Mouse (Mus musculus) inflammation-experienced regulatory T-cells, adult 6 months (primary cell): Measurements from ENCODE around the gene Asic2. TPM values are rescaled to one million over a fixed set of nuclear protein-coding genes. Genes with fewer than 3 reads are reported as not detected.

Experiments used
- ATAC-seq: one replicate; pipeline ENCODE4 v1.8.0; 2017
- polyA plus RNA-seq, 3 experiments: library from polyadenylated mRNA; unstranded; fragments of 100-300 nt; shearing (Covaris generic); gene quantifications; one replicate each; pipeline ENCODE4 v1.2.1; 2017

The Asic2 gene
- polyA plus RNA-seq, 3 experiments from 2014 or later = not detected

DNA sequence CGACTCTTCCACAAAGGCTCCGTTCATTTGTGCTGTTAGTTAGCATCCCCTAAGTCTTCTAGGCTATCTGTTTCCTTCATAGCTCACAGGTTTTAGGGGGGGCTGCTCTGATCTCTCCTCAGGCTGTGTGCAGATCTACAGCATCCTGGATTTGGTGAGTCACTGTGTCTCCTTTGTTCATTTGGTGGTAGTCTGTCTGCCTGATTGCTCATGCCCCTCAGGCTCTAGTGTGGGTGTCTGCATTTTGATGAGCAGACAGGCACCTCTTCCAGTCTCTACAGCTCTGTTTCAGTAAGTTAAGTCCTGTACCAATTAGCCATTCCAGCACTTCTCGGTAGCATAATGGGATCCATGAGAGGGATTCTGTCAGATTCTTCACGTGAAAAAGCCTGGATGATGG lies 129.8 kb downstream of the Asic2 start:
- no peak for ATAC-seq

DNA sequence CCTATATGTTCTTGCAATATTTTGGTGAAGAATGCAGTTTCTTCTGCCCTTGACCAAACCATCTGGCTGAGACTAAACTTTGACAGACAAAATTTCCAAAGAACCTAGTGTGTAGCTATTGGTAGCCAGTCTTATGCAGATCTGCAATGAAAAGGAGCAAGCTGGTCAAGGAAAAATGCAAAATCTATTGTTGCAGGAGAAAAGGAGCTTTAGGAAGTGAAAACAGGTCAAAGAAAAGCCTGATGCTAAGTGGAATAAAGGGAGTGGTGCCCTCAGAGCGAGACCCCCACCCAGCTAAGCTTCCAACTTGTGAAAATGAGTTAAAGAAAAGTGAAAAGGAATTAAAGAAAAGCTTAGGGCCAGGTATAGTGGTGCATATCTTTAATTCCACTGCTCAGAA lies 135.9 kb downstream of the Asic2 start:
- ATAC-seq = no peak

DNA sequence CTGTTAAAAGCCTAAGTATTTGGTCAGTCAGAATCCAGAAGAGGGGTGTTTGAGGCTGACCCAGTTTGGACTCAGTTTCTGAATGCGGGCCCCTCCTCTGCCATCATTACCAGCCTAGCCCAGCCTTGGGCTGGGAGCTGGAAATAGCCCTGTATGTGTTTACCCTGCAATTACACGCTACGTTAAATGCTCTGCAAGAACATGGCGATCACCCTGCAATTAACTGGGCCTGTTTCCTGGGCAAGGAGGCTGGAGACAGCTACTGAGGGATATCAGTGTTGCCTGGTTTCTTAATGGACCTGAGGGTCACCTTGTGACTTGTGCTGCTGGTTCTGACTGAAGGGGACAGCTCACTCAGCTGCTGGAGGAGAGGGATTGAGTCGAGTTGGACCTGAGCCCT lies 151.7 kb downstream of the Asic2 start:
- no peak for ATAC-seq

DNA sequence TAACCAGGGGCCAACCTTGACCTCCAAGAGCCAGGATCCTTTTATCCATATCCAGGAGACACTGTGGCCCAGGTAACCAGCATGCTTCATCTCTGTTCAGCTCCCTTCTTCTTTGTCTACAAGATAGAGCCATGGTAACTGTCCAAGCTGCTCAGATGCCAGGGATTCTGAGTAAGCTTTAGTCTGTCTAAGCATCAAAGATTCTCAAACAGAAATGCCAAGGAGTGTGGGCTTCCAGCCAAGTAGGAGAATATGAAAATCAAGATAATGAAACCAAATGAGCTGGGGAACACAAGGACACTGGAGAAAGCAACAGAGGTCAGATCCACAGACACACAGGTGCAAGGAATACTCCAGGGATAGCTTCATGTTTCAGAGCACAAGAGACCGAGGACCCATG lies 153.4 kb downstream of the Asic2 start:
- ATAC-seq = no peak

DNA sequence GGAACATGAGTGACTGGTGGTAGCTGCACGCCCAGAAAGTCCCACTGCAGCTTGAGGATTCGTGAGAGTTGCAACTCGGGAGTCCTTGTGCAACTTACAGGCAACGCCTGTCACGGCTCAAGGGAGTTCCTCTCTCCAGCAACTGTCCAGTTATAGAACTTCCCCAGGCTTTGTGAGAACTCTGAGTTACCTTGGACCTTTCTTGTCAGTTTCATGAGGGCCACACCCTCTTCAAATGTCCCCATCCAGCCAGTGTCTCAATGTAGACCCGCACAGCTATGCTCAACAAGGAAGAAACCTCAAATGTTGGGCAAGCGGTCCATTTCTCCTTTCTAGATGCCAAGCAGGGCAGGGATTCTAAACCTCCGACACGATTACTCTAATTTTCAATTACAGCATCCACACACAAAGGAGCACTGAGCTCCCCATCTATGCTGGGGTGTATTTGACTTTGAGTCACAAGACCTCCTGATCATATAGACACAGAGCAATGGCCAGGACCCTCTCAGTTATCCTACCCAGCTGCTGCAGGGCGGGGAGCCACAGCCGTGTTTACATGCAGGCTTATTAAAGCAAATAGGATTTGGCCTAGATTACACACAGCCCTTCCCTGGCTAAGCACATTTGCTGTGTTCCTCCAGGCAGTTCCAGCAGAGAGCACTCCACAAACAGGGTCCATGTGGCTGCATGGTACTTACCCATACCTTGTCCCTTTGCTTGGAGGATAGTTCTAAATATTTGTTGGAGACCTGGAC lies 161.2 kb downstream of the Asic2 start:
- ATAC-seq = no peak

DNA sequence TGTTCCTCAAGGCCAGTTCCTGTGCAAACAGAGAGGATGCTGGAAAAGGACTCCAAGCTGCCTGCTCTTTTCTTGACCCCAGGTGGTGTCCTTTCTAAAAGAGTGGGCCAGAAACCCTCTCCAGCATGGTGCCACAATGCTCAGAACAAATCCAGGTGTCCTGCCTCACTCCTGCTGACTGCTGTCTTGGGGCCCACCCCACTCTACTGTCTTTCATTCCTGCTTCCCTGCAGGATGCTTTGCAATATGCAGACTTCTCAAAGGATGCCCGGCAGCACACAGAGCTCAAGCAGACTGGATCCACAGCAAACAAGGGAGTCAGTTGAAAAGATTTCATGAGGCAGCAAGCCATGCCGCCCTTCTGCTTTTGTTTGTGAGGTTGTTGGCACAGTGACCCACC lies 164.7 kb downstream of the Asic2 start:
- no peak for ATAC-seq

DNA sequence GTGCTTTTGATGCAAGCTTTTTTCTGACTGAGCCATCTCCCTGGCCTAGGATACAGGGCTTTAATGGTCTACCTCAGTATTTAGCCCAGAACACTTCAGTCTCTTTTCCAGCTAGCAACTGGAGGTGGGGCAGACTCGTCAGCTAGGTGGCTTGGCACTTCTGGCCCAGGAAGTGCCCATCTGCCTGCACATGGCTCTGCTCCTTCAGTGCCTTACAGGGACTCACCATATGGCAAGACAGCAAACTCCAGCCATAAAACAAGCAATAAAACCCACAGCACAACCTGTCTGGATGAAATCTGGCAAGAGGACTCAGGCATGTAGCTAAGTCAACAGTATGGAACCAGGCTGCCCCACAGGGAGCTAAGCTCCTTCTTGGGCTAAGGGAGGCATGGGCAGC lies 165.6 kb downstream of the Asic2 start:
- ATAC-seq = no peak

DNA sequence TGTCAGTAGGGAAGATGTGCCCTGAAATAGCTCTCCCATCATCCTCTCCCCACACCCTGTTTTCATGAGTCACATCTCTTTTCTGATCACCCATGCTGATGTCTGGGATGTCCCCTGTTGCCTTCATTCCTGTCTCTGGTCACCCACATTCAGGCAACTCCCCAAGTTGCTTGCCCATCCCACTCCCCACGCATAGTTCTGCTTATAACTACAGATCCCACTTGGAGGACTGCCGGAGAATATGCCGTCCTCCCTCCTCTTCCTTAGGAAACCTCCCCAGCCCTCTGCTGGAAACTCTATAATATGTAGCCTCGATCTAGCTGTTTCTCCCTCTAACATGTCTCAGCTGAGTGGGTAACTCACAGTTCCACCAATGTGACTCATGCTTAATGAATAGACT lies 167.4 kb downstream of the Asic2 start:
- no peak for ATAC-seq

DNA sequence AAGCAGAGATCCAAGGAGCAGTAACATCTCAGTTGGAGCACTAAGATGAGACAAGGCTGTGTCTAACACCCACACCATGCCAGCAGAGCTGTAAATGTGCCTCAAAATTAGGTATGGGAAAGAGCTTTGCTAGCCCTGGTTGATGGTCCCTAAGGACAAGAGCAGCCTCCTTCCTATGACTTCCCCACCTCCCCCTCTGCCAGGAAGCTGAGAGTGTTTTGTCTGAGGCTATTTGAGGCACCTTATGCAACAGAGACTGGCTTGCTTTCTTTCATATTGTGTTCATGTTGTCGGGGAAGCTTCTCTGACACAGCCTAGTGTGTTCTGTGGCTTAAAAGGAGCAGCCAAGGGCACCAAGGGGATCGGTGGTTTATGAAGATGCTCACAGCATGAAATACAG lies 174.7 kb downstream of the Asic2 start:
- no peak for ATAC-seq

DNA sequence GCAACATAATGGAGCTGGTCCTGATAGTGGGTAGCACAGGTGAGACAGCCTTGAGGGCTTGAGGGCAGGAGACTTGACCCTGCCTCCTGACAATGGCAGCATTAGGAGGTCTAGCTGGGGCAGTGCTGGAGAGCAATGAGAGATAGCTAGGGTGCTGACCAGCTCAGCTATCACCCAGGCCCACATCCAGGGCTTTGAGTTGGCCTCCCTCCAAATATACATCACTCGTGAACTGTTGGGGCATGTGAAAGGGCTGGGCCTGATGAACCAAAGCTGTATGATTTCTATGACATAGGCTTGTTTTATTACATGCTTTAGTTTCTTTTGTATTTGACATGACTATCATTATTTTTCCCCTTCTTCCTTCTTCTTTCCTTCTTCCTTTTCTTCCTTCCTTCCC lies 176.7 kb downstream of the Asic2 start:
- no peak for ATAC-seq

DNA sequence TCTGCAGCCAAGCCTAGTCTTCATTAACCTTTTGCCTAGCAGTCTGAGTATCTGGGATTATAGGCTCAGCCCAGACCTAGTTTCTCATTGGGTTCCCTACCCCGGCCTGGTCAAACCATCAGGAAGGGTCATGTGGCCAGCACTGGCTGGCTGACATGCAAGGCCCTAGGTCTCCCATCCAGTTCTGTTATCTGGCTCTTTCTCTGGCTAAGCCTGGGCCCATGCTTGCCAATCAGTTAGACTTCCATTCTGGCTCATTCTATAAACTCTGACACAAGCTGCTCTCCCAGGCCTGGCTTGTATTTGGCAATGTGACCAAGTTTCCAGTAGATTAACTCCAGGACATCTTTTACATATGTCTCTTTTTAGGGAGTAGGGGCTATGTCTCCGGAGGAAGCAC lies 187.7 kb downstream of the Asic2 start:
- no peak for ATAC-seq

DNA sequence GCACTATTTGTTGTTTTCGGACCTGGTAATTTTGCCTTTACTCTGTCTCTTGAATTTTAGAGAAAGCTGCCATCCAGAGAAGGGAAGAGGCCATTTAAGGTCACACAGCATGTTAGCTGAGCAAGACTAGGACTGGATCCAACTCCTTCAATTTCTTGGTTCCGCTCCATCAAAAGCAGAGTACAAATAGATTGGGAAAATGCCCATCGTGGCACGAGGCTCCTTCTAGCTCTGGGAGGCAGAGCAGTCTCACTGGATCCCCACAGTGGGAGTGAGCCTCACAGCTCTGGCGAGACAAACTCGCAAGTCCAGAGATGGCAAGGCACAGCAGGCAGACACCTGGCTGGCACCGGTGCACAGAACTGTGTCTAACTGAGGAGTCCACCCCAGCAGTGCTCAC lies 188.4 kb downstream of the Asic2 start:
- no peak for ATAC-seq

DNA sequence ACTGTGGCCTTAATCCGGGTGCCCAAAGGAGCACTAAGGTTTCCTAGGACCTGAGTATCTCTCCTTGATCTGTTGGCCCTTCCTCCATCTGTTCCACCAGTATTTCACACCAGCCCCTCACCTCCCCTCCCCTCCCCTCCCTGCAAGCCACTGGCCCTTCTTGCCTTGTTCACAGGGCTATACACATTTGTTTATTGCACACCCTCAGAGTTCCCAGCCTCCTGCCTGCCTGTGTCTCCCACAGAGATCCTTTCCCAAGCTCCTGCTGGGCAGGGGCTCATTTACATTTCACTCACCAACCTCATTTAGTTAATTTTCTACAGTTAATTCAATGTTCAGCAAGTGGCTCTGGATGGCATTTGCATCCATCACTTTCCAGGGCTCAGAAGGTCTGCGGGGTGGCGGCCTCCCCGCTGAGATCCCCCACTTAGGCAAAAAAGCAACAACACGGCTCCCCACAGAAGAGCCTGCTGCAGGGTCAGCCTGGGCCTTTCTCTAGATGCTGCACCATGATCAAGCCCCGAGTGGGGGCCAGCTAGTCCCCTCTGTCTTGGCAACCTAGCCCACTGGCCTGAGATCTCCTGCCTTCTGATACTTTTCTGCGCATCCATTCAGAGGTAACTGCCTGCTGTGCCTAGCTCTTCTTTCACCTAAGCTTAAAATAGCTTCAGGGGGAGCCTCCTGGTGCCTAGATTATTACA lies 196.9 kb downstream of the Asic2 start:
- no peak for ATAC-seq

DNA sequence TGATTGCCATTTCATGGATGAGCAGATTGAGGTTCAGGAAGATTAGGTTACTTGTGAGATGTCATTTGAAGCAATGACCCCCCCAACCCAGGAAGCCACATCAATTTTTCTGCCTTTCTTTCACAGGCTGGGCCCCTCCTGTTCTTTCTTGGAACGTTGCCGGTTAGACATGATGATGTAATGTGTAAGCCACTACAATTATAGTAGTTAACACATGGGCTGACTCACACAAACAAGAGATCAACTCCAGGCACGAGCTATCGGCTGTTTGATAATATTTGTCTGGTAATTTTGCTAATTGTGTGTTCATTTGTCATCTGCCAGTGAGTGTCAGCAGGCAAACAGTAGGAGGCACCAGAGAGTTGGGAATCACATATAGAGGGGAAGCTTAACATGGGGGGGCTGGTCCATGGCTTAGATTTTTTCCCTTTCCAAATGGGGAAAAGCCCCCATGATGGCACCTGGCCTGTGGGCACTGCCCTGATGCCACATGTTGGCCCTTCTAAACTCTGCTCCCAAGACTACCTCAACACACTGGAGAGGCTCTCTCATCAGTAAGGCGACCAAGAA lies 198.5 kb downstream of the Asic2 start:
- ATAC-seq = no peak

DNA sequence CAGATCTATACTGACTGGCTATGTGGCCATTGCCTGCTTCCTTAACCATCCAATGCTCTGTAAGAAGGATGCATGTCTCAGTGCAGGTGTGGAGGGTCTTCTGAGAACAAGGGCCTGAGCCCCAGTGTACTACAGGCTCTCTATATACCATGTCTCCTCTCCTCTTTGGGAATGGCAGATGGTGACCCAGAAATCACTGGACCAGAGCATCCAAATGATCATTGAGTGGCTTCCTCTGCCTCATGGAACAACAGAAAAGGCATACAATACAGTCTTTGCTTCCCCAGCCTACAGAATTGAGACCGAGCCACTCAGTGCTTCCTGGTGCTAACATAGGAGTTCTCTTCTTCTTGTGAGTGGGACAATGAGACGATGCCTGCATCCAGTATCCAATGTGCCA lies 200.0 kb downstream of the Asic2 start:
- no peak for ATAC-seq

DNA sequence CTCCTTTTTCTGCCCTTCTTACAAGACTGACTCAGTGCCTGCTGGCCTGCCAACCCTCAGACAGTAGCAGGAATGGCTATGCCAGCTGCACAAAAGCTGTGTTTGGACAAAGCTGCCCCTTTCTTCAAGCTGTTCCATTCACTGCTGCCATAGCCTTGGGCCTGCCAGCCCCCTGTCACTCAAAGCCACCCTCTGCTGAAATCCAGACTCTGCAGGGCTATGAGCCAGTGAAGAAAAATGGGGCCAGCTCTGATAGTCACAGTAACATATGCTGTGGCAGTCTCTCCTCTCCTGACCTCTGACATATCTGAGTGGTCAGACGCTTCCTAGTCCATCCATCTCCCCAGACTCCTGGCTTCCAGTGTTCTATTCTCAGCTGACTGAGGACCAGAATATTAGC lies 200.5 kb downstream of the Asic2 start:
- no peak for ATAC-seq

DNA sequence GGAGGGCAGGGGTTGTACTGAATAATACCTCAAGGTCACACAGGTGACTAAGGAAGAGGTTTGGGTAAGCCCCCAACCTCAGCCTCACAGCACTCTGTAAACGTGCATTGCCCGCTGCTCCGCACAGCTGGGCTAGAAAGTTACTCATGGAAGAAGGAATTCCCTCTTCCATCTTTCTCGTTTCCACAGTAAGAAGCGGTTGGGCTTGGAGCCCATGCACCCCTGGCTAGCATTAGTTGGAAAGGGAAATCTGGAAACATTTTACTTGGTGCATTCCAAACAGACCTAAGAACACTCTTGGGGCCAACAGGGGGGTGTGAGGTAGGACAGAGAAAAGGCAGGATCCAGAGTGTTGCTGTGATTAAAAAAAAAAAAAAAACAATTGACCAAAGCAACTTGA lies 203.0 kb downstream of the Asic2 start:
- ATAC-seq = no peak

DNA sequence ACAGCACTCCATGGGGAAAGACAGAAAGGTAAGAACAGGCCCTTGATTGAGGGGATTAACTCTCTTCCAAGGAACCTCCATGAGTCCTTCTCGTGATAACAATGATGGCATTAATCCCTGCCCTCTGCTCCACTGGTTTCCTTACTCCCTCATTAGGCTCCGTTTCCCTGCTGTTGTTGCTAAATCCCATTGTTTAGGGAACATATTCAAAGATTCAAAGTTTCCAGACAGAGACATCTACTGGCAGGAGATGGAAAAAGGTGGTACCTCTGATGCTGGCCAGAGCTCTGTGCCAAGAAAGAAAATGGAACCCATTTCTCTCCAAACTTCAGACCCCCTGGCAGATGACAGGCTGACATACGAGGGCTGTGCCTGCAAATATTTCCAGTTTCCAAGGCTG lies 203.5 kb downstream of the Asic2 start:
- ATAC-seq = no peak

DNA sequence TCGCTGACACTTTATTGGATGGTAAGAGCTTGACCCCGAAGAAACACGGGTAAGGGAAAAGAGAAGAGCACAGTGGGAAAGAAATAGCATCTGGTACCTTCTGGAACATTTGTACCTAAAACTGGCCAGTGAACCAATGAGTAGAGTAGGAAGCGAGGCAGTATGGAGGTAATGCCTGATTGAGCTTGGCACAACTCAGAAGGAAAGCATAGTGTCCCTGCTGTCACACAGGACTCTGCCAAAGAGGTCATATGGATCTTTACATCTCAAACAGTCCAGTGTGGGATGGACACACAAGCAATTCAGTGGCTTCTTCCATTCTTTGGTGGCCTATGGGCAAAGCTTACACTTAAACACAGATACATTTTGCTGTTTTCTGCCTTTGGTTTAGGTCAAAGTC lies 211.0 kb downstream of the Asic2 start:
- no peak for ATAC-seq

DNA sequence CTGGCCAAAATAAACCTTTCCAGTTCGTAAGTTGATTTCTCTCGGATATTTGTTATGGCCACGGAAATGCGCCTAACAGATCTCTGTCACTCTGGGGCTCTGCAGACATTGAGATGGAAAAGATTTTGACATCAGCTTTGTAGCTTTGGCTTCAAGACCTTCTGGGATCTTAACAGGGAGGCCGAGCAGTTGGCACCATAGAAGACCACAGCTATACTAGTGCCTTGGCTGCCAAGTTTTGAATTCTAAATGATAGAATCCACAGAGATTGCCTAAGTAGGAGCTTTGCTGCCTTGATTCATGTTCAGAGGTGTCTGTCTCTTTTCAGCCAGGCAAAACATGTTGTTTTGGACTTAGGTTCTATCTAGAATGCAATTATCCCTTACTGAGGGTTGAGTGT lies 217.4 kb downstream of the Asic2 start:
- no peak for ATAC-seq

DNA sequence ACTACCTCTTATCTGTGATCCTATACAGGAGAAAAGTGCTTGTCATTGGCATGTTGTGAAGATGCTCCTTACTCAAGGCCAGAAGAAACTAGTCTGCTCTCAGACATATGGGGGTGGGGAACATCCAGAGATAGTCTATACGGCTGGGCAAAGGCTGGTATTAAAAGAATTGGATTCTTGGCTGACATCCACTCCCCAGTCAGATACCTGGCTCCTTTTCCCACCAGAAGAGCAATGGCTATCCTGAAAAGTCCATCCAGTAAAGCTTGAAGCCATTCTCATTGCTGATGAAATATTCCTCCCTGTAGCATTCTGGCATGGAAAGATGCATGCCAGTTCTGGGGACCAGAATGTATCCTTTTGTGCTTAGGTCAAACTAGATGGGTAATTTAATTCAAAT lies 218.2 kb downstream of the Asic2 start:
- no peak for ATAC-seq

DNA sequence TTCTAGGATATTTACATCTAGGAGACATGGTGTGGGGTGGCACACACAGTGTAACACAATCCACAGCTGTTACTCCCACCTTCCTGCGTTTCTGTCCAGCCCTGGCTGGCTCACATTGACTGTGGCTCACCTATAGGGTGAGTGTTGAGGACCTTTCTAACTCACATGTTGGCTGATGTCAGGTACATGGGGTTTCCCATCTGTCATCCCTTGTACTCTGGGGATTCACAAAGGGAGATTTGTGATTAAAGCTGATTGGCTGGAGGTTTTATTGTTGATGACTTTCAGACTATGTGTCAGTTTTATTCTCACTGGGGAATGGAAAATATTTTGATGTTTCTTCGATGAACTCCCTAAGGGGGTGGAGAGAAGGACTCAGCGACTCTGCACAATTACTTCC lies 229.3 kb downstream of the Asic2 start:
- peak; percentile 67 for ATAC-seq

DNA sequence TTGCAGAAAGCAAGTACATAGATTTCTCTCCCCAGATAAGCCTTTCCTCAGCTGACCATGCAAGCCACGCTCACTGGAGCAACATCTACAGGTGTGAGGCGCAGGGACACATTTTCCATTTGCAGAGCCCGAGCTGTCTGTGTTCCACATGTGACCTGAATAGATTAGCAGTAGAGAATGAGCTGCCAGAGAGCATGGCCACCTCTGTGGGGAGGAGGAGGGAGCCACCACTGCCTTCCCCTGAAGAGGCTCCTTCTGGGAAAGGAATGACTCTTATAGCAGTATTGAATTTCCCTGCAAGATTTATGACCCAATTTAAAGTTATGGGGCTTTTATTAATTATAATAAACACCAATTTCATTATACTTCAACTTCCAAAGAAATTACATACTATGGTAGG lies 230.5 kb downstream of the Asic2 start:
- ATAC-seq = no peak

DNA sequence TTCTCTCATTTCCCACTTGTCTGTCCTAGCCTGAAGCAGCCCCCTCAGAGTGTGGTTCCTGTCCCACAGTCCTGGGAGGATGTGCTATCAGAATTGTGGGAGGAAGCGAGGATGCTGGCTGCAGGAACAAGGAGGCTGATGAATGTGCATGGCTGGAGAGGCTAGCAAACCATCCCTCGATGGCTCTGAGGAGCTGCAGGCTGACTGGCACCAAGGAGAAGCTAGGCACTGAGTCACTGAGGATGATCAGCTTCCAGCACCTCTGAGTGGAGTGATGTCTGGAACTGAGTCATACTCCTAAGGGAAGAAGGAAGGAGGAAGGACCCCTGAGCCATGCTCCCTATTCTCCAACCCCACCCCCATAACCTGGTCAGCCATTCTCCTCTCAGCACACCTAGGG lies 246.2 kb downstream of the Asic2 start:
- ATAC-seq = no peak
